ENCODE assay signal across 8 mouse cellular contexts in genomic region chr6:100526066-100526465, GRCm38 (mm10).
DNase-seq lines count a peak whose midpoint lies in the region; ATAC-seq and TF ChIP-seq lines count a peak whose summit lies in the region.

No protein-coding gene starts in this region.

- no peak overlapping the region for H3K4me3 ChIP-seq in intestine, embryonic 14.5 days (ENCODE audit: low read depth, low read length)
- no peak overlapping the region for H3K4me3 ChIP-seq in intestine, postnatal 0 days (ENCODE audit: low read depth, low read length)
- no peak overlapping the region for H3K4me3 ChIP-seq in heart, postnatal 0 days (ENCODE audit: low read depth, low read length)
- no peak overlapping the region for H3K4me3 ChIP-seq in midbrain, embryonic 11.5 days (ENCODE audit: low read depth, low read length)

- WGBS in intestine, embryonic 14.5 days, result 18% methylated on average over 9 of the region's 9 CpGs
- 18% methylated on average over 9 of the region's 9 CpGs for WGBS in intestine, postnatal 0 days
- 12% methylated on average over 9 of the region's 9 CpGs for WGBS in heart, postnatal 0 days
- 3% methylated on average over 9 of the region's 9 CpGs for WGBS in midbrain, embryonic 11.5 days

- DNase-seq in intestine, embryonic 14.5 days (ENCODE audit: low spot score), result no peak
- peak; percentile 52 for DNase-seq in Muller cell, postnatal 12 days (ENCODE audit: inconsistent ontology term)
- DNase-seq in heart, postnatal 0 days (ENCODE audit: low spot score), result no peak
- peak; percentile 88 for DNase-seq in midbrain, embryonic 11.5 days (ENCODE audit: low spot score, missing footprints)
- no peak for DNase-seq in layer of hippocampus, postnatal 36 days
- DNase-seq in gastrocnemius, postnatal 14 days, result no peak
- no peak for DNase-seq in thymus, postnatal 36 days

- H3K9me3 ChIP-seq in intestine, embryonic 14.5 days (ENCODE audit: control insufficient read depth, low read length), result no peaks in the 10 kb centered on the region
- H3K9me3 ChIP-seq in intestine, postnatal 0 days (ENCODE audit: control insufficient read depth), result no peaks in the 10 kb centered on the region
- H3K9me3 ChIP-seq in heart, postnatal 0 days (replicated peaks; ENCODE audit: control insufficient read depth, low read length), result no peaks in the 10 kb centered on the region
- no peaks in the 10 kb centered on the region for H3K9me3 ChIP-seq in midbrain, embryonic 11.5 days (ENCODE audit: control insufficient read depth, low read length)

- no peak for TF ChIP-seq CTCF in intestine, postnatal 0 days (IDR thresholded peaks at IDR 0.05; ENCODE audit: low read depth)
- TF ChIP-seq CTCF in heart, postnatal 0 days (IDR thresholded peaks at IDR 0.05; ENCODE audit: low read depth), result no peak

- no peak overlapping the region for H3K27ac ChIP-seq in intestine, embryonic 14.5 days (ENCODE audit: low read depth)
- no peak overlapping the region for H3K27ac ChIP-seq in intestine, postnatal 0 days (ENCODE audit: low read depth, low read length)
- no peak overlapping the region for H3K27ac ChIP-seq in heart, postnatal 0 days (ENCODE audit: low read depth)
- no peak overlapping the region for H3K27ac ChIP-seq in midbrain, embryonic 11.5 days (ENCODE audit: low read depth, low read length)

- H3K27me3 ChIP-seq in intestine, embryonic 14.5 days (replicated peaks; ENCODE audit: control insufficient read depth, insufficient read depth, low read length), result no peaks in the 10 kb centered on the region
- H3K27me3 ChIP-seq in intestine, postnatal 0 days (replicated peaks; ENCODE audit: control insufficient read depth, insufficient read depth, low read length), result no peaks in the 10 kb centered on the region
- H3K27me3 ChIP-seq in heart, postnatal 0 days (ENCODE audit: control insufficient read depth, insufficient read depth, low read length), result 0 out of 2 replicates have a peak, but pooled peaks cover 4% of the 10 kb centered on the region
- H3K27me3 ChIP-seq in midbrain, embryonic 11.5 days (ENCODE audit: control insufficient read depth, insufficient read depth, low read length), result no peaks in the 10 kb centered on the region

- H3K4me1 ChIP-seq in intestine, embryonic 14.5 days (replicated peaks; ENCODE audit: control insufficient read depth, insufficient read depth, low read length), result 0 out of 2 replicates have a peak, but pooled peaks cover 3% of the 10 kb centered on the region
- no peaks in the 10 kb centered on the region for H3K4me1 ChIP-seq in intestine, postnatal 0 days (replicated peaks; ENCODE audit: control insufficient read depth, insufficient read depth, low read length)
- 0 out of 2 replicates have a peak, but pooled peaks cover 4% of the 10 kb centered on the region for H3K4me1 ChIP-seq in heart, postnatal 0 days (ENCODE audit: control insufficient read depth, insufficient read depth)
- peaks cover 12% of the 10 kb centered on the region for H3K4me1 ChIP-seq in midbrain, embryonic 11.5 days (ENCODE audit: control insufficient read depth, insufficient read depth, low read length)

- intact Hi-C loops in gastrocnemius, postnatal 14 days (cut with DNase I; ENCODE audit: low total_unique reads), result no loop called here

- peak; percentile 51; the same call in 1 of the 2 replicates for ATAC-seq in intestine, embryonic 14.5 days (replicated peaks; ENCODE audit: low FRiP score, low TSS enrichment, low read depth)
- ATAC-seq in intestine, postnatal 0 days, result no peak
- peak; percentile 54; the same call in 1 of the 2 replicates for ATAC-seq in heart, postnatal 0 days (ENCODE audit: insufficient read depth, low read depth)
- ATAC-seq in midbrain, embryonic 11.5 days (ENCODE audit: low FRiP score), result peak; percentile 47; the same call in 1 of the 2 replicates

- TF ChIP-seq EP300 in heart, postnatal 0 days (IDR thresholded peaks at IDR 0.05; ENCODE audit: low read depth), result no peak

- no peak overlapping the region for H3K9ac ChIP-seq in intestine, embryonic 14.5 days (ENCODE audit: low read length)
- H3K9ac ChIP-seq in intestine, postnatal 0 days (ENCODE audit: low read depth, low read length), result no peak overlapping the region
- H3K9ac ChIP-seq in heart, postnatal 0 days (replicated peaks; ENCODE audit: low read depth, low read length), result no peak overlapping the region
- no peak overlapping the region for H3K9ac ChIP-seq in midbrain, embryonic 11.5 days (ENCODE audit: low read length)

- no peaks in the 10 kb centered on the region for H3K36me3 ChIP-seq in intestine, embryonic 14.5 days (ENCODE audit: control insufficient read depth, insufficient read depth, low read length)
- H3K36me3 ChIP-seq in intestine, postnatal 0 days (ENCODE audit: control insufficient read depth, insufficient read depth), result no peaks in the 10 kb centered on the region
- no peaks in the 10 kb centered on the region for H3K36me3 ChIP-seq in heart, postnatal 0 days (replicated peaks; ENCODE audit: control insufficient read depth, insufficient read depth, low read length)
- H3K36me3 ChIP-seq in midbrain, embryonic 11.5 days (ENCODE audit: control insufficient read depth, insufficient read depth, low read length), result no peaks in the 10 kb centered on the region

- H3K4me2 ChIP-seq in intestine, embryonic 14.5 days (ENCODE audit: low read length), result no peak overlapping the region
- H3K4me2 ChIP-seq in intestine, postnatal 0 days (replicated peaks; ENCODE audit: low read depth), result no peak overlapping the region; the same call in 1 of the 2 replicates
- 0 out of 2 replicates have a peak overlapping the region, but pooled peaks have one; percentile 16 for H3K4me2 ChIP-seq in heart, postnatal 0 days (ENCODE audit: low read depth, low read length)
- H3K4me2 ChIP-seq in midbrain, embryonic 11.5 days, result peak overlapping the region; percentile 15; the same call in 1 of the 2 replicates

Comparison
In these comparisons a context has a peak if more than half of its experiments do, and no peak if none do; other contexts are left out.
1. DNase-seq: peak in Muller cell, postnatal 12 days (single experiment) and midbrain, embryonic 11.5 days (single experiment); none in intestine, embryonic 14.5 days (single experiment), heart, postnatal 0 days (single experiment), layer of hippocampus, postnatal 36 days (0 of 2), gastrocnemius, postnatal 14 days (single experiment) and thymus, postnatal 36 days (0 of 2).
2. H3K4me2 ChIP-seq: peak in heart, postnatal 0 days (single experiment) and midbrain, embryonic 11.5 days (single experiment); none in intestine, embryonic 14.5 days (single experiment) and intestine, postnatal 0 days (single experiment).